8 mouse cellular contexts compared by ENCODE assay signal in the genomic region with DNA sequence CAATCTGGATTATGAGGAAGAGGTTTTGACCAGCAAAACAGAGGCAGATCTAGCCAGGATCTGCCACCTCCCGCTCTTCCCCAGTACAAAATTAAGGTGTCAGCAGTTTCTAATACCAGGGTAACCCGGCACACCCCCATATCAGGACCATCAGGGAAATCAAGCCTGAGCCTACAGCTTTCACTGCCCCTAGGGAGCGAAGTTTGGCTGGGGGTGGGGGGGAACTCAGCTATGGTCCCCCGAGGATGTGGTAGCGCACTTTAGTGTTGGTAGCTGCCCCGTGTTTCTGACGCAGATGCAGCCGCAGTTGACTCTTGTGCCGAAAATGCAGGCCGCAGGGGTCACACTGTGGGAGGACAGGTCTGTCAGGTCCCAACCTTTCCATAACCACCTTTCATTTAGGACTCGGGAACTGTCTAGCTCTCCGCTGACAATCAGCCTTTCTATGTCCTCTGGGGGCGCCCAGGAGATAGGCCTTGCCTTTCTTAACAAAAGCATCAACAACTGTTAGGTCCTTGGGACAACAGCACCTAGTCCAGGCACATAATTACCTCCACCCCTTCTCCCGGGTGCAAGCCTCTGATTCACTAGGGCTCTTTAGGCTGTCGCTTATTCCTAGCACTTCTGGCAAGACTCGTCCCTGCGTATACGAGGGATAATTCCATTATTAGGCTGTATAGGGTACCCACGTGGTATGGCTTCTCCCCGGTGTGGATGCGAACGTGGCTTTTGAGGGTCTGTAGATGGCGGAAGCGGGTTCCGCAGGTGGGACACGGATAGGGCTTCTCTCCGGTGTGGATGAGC. TPM values are rescaled to one million over a fixed set of nuclear protein-coding genes. Genes with fewer than 3 reads are reported as not detected.
DNase-seq lines count a peak whose midpoint lies in the region; ATAC-seq lines count a peak whose summit lies in the region.

No protein-coding gene starts in this region.

- 21% methylated on average over 27 of the region's 27 CpGs for WGBS in hindbrain, embryonic 14.5 days
- 18% methylated on average over 27 of the region's 27 CpGs for WGBS in midbrain, embryonic 11.5 days

- 0 out of 2 replicates have a peak, but pooled peaks have one; percentile 5 for ATAC-seq in hindbrain, embryonic 14.5 days (ENCODE audit: low FRiP score)
- ATAC-seq in midbrain, embryonic 11.5 days (ENCODE audit: low FRiP score) = no peak

- H3K4me2 ChIP-seq in hindbrain, embryonic 14.5 days (replicated peaks) = peak overlapping the region; percentile 49
- H3K4me2 ChIP-seq in midbrain, embryonic 11.5 days = peak overlapping the region; percentile 16

- no peak overlapping the region for H3K27ac ChIP-seq in hindbrain, embryonic 14.5 days
- no peak overlapping the region for H3K27ac ChIP-seq in midbrain, embryonic 11.5 days (ENCODE audit: low read depth, low read length)

- peak overlapping the region; percentile 23 for H3K4me3 ChIP-seq in hindbrain, embryonic 14.5 days (replicated peaks; ENCODE audit: low read length)
- H3K4me3 ChIP-seq in midbrain, embryonic 11.5 days (ENCODE audit: low read depth, low read length) = peak overlapping the region; percentile 0; the same call in 1 of the 2 replicates

- H3K9ac ChIP-seq in hindbrain, embryonic 14.5 days = peak overlapping the region; percentile 39; the same call in 1 of the 2 replicates
- peak overlapping the region; percentile 36; the same call in 1 of the 2 replicates for H3K9ac ChIP-seq in midbrain, embryonic 11.5 days (ENCODE audit: low read length)

- peak; percentile 92 for DNase-seq in heart, adult 11 months
- DNase-seq in heart, adult 8-10 months (ENCODE audit: low spot score) = no peak
- DNase-seq in embryo, embryonic 11 days = peak; percentile 30
- DNase-seq in hindbrain, embryonic 14.5 days (ENCODE audit: low spot score) = no peak
- DNase-seq in midbrain, embryonic 11.5 days (ENCODE audit: low spot score, missing footprints) = peak; percentile 89
- no peak for DNase-seq in layer of hippocampus, adult 18-20 months (ENCODE audit: low spot score in 2 of 2)
- no peak for DNase-seq in right cerebral cortex, postnatal 4 days
- DNase-seq in lung, postnatal 14 days = no peak

- no peaks in the 10 kb centered on the region for H3K36me3 ChIP-seq in hindbrain, embryonic 14.5 days (replicated peaks; ENCODE audit: control insufficient read depth, insufficient read depth)
- no peaks in the 10 kb centered on the region for H3K36me3 ChIP-seq in midbrain, embryonic 11.5 days (ENCODE audit: control insufficient read depth, insufficient read depth, low read length)

- H3K9me3 ChIP-seq in hindbrain, embryonic 14.5 days (ENCODE audit: control insufficient read depth, low read length) = no peaks in the 10 kb centered on the region
- no peaks in the 10 kb centered on the region for H3K9me3 ChIP-seq in midbrain, embryonic 11.5 days (ENCODE audit: control insufficient read depth, low read length)

- H3K27me3 ChIP-seq in hindbrain, embryonic 14.5 days (ENCODE audit: control insufficient read depth, insufficient read depth, low read length) = peaks cover 70% of the 10 kb centered on the region
- peaks cover 53% of the 10 kb centered on the region for H3K27me3 ChIP-seq in midbrain, embryonic 11.5 days (ENCODE audit: control insufficient read depth, insufficient read depth, low read length)

- H3K4me1 ChIP-seq in hindbrain, embryonic 14.5 days (replicated peaks; ENCODE audit: control insufficient read depth, insufficient read depth, low read length) = peaks cover 30% of the 10 kb centered on the region; the same call in 1 of the 2 replicates
- H3K4me1 ChIP-seq in midbrain, embryonic 11.5 days (ENCODE audit: control insufficient read depth, insufficient read depth, low read length) = peaks cover 4% of the 10 kb centered on the region; the same call in 1 of the 2 replicates

RNA-seq across cellular contexts. Expression of a gene that starts 3.6 kb away (rescaled TPM):
- total RNA-seq in heart, adult 8-10 months (2022) = 10 to 100 TPM in 3 of 4 experiments, 1 to 10 TPM in 1; 5.9 to 22.0 (median 17.3) TPM
- 5.0 and 5.2 TPM in 2 replicates for polyA plus RNA-seq in hindbrain, embryonic 14.5 days (2014; fragmentation: Nextera tagmentation; extraction: Ambion mirVana)
- polyA plus RNA-seq in midbrain, embryonic 11.5 days (2014; fragmentation: Nextera tagmentation; extraction: Ambion mirVana) = 4.9 and 5.4 TPM in 2 replicates
- 1 to 10 TPM in 1 of 2 experiments, under 1 TPM in 1; 0.92 to 1.1 TPM for total RNA-seq in layer of hippocampus, adult 18-20 months (2021)

RNA-seq across cellular contexts. Expression of a gene that starts 5.1 kb away (rescaled TPM):
- total RNA-seq in heart, adult 8-10 months (2022) = 1 to 10 TPM; 2.5 to 3.6 (median 3.4) TPM
- 12.9 and 13.4 TPM in 2 replicates for polyA plus RNA-seq in hindbrain, embryonic 14.5 days (2014; fragmentation: Nextera tagmentation; extraction: Ambion mirVana)
- 14.9 and 15.8 TPM in 2 replicates for polyA plus RNA-seq in midbrain, embryonic 11.5 days (2014; fragmentation: Nextera tagmentation; extraction: Ambion mirVana)
- total RNA-seq in layer of hippocampus, adult 18-20 months (2021) = 1 to 10 TPM; 6.2 to 9.0 TPM

RNA-seq across cellular contexts. Expression of a gene that starts 11.7 kb away (rescaled TPM):
- total RNA-seq in heart, adult 8-10 months (2022) = 10 to 100 TPM; 22.2 to 31.6 (median 29.0) TPM
- polyA plus RNA-seq in hindbrain, embryonic 14.5 days (2014; fragmentation: Nextera tagmentation; extraction: Ambion mirVana) = 155 and 161 TPM in 2 replicates
- 226 and 232 TPM in 2 replicates for polyA plus RNA-seq in midbrain, embryonic 11.5 days (2014; fragmentation: Nextera tagmentation; extraction: Ambion mirVana)
- 10 to 100 TPM; 39.7 to 45.9 TPM for total RNA-seq in layer of hippocampus, adult 18-20 months (2021)

RNA-seq across cellular contexts. Expression of a gene that starts 13.4 kb away (rescaled TPM):
- total RNA-seq in heart, adult 8-10 months (2022) = 1 to 10 TPM in 1 of 4 experiments, under 1 TPM in 3; 0.38 to 2.8 (median 0.68) TPM
- polyA plus RNA-seq in hindbrain, embryonic 14.5 days (2014; fragmentation: Nextera tagmentation; extraction: Ambion mirVana) = 3.5 and 4.7 TPM in 2 replicates
- 0.19 and 0.30 TPM in 2 replicates for polyA plus RNA-seq in midbrain, embryonic 11.5 days (2014; fragmentation: Nextera tagmentation; extraction: Ambion mirVana)
- total RNA-seq in layer of hippocampus, adult 18-20 months (2021) = 10 to 100 TPM; 28.6 to 30.6 TPM

RNA-seq across cellular contexts. Expression of a gene that starts 13.6 kb away (rescaled TPM):
- 1 to 10 TPM; 1.2 to 2.7 (median 2.4) TPM for total RNA-seq in heart, adult 8-10 months (2022)
- 12.6 and 15.9 TPM in 2 replicates for polyA plus RNA-seq in hindbrain, embryonic 14.5 days (2014; fragmentation: Nextera tagmentation; extraction: Ambion mirVana)
- 9.7 and 12.1 TPM in 2 replicates for polyA plus RNA-seq in midbrain, embryonic 11.5 days (2014; fragmentation: Nextera tagmentation; extraction: Ambion mirVana)
- 1 to 10 TPM; 5.6 to 6.7 TPM for total RNA-seq in layer of hippocampus, adult 18-20 months (2021)

Comparison
In these comparisons a context has a peak if more than half of its experiments do, and no peak if none do; other contexts are left out.
1. DNase-seq: peak in heart, adult 11 months (single experiment), embryo, embryonic 11 days (single experiment) and midbrain, embryonic 11.5 days (single experiment); none in heart, adult 8-10 months (single experiment), hindbrain, embryonic 14.5 days (single experiment), layer of hippocampus, adult 18-20 months (0 of 2), right cerebral cortex, postnatal 4 days (single experiment) and lung, postnatal 14 days (single experiment).